Comparison of ENCODE assay signal across 9 mouse cellular contexts in genomic region chr1:39949790-39950462, GRCm38 (mm10). TPM values are rescaled to one million over a fixed set of nuclear protein-coding genes. Genes with fewer than 3 reads are reported as not detected.
A peak's percentile ranks its signal among the peaks of the same experiment; 100 is the strongest.
DNase-seq lines count a peak whose midpoint lies in the region; ATAC-seq lines count a peak whose summit lies in the region.
"Had no signal": no experiment of that assay in that cellular context is flagged by ENCODE, and none has a peak within 500 bp of the region (broad histone marks: within the 10 kb centered on the region; RNA-seq: fewer than 3 reads in every experiment).

No protein-coding gene starts in this region.

- H3K9ac ChIP-seq in heart, embryonic 13.5 days, result no peak overlapping the region
- H3K9ac ChIP-seq in stomach, embryonic 14.5 days (replicated peaks; ENCODE audit: low read depth, low read length), result no peak overlapping the region
- H3K9ac ChIP-seq: limb, embryonic 12.5 days had no signal

- H3K4me2 ChIP-seq in heart, embryonic 13.5 days, result peak overlapping the region; percentile 35
- H3K4me2 ChIP-seq in stomach, embryonic 14.5 days (replicated peaks; ENCODE audit: low read depth, low read length), result no peak overlapping the region
- H3K4me2 ChIP-seq: limb, embryonic 12.5 days had no signal

- H3K27ac ChIP-seq in heart, embryonic 13.5 days (replicated peaks), result peak overlapping the region; percentile 85
- no peak overlapping the region for H3K27ac ChIP-seq in stomach, embryonic 14.5 days (ENCODE audit: low read length)

- DNase-seq in heart, adult 8-10 months (ENCODE audit: low spot score), result no peak
- DNase-seq in B cell, adult 2 months, result peak; percentile 68 to 75
- peak; percentile 27 for DNase-seq in c-Kit-negative CD71-positive TER-119-positive erythroid progenitor cells, embryonic 14.5 days (ENCODE audit: low read depth, low spot score)
- DNase-seq in liver, result peak; percentile 88
- no peak for DNase-seq in layer of hippocampus, adult 8-10 months (ENCODE audit: low spot score in 2 of 2)
- DNase-seq in layer of hippocampus, adult 18-20 months (ENCODE audit: low spot score in 2 of 2), result no peak

- no peaks in the 10 kb centered on the region for H3K27me3 ChIP-seq in heart, embryonic 13.5 days (replicated peaks)
- H3K27me3 ChIP-seq in stomach, embryonic 14.5 days (ENCODE audit: control insufficient read depth, insufficient read depth, low read length), result no peaks in the 10 kb centered on the region
- H3K27me3 ChIP-seq: limb, embryonic 12.5 days had no signal

- H3K36me3 ChIP-seq in heart, embryonic 13.5 days, result no peaks in the 10 kb centered on the region
- no peaks in the 10 kb centered on the region for H3K36me3 ChIP-seq in stomach, embryonic 14.5 days (ENCODE audit: control insufficient read depth, insufficient read depth, low read length)
- H3K36me3 ChIP-seq: limb, embryonic 12.5 days had no signal

- no peak overlapping the region; the same call in 1 of the 2 replicates for H3K4me3 ChIP-seq in heart, embryonic 13.5 days
- H3K4me3 ChIP-seq in stomach, embryonic 14.5 days (ENCODE audit: low read depth, low read length), result no peak overlapping the region
- H3K4me3 ChIP-seq: limb, embryonic 12.5 days had no signal

- 22% methylated on average over 10 of the region's 10 CpGs for WGBS in heart, embryonic 13.5 days
- WGBS in stomach, embryonic 14.5 days, result 33% methylated on average over 10 of the region's 10 CpGs

- H3K9me3 ChIP-seq in heart, embryonic 13.5 days, result no peaks in the 10 kb centered on the region
- no peaks in the 10 kb centered on the region for H3K9me3 ChIP-seq in stomach, embryonic 14.5 days (ENCODE audit: control insufficient read depth, low read depth, low read length)
- H3K9me3 ChIP-seq: limb, embryonic 12.5 days had no signal

- peaks cover 98% of the 10 kb centered on the region for H3K4me1 ChIP-seq in heart, embryonic 13.5 days
- peaks cover 60% of the 10 kb centered on the region for H3K4me1 ChIP-seq in stomach, embryonic 14.5 days (ENCODE audit: control insufficient read depth, insufficient read depth, low read length)

- peak; percentile 66; the same call in 1 of the 2 replicates for ATAC-seq in heart, embryonic 13.5 days (ENCODE audit: extremely low read depth, insufficient number of reproducible peaks, low FRiP score, low TSS enrichment)
- ATAC-seq in stomach, embryonic 14.5 days (ENCODE audit: insufficient number of reproducible peaks, insufficient read depth, low FRiP score, low read depth), result peak; percentile 60; the same call in 1 of the 2 replicates

RNA-seq across cellular contexts. Expression of gene Map4k4, which starts 49.2 kb away (rescaled TPM):
- polyA plus RNA-seq in heart, embryonic 13.5 days (2015; fragmentation: Nextera tagmentation; extraction: Ambion mirVana), result 17.5 and 21.1 TPM in 2 replicates
- 100 to 1,000 TPM in 3 of 4 experiments, 10 to 100 TPM in 1; 98.5 to 135 (median 109) TPM for total RNA-seq in heart, adult 8-10 months (2022)
- 36.7 and 42.6 TPM in 2 replicates for polyA plus RNA-seq in stomach, embryonic 14.5 days (2014; fragmentation: Nextera tagmentation; extraction: Ambion mirVana)
- total RNA-seq in layer of hippocampus, adult 8-10 months (2022), result 100 to 1,000 TPM; 127 to 159 (median 152) TPM
- 100 to 1,000 TPM; 112 to 117 TPM for total RNA-seq in layer of hippocampus, adult 18-20 months (2021)

Comparison
In these comparisons a context has a peak if more than half of its experiments do, and no peak if none do; other contexts are left out.
1. DNase-seq: peak in B cell, adult 2 months (2 of 2), c-Kit-negative CD71-positive TER-119-positive erythroid progenitor cells, embryonic 14.5 days (single experiment) and liver (single experiment); none in heart, adult 8-10 months (single experiment), layer of hippocampus, adult 8-10 months (0 of 2) and layer of hippocampus, adult 18-20 months (0 of 2).